Mouse (Mus musculus) MEL (cell line): ENCODE data around the gene Snap25. TPM values are rescaled to one million over a fixed set of nuclear protein-coding genes. Genes with fewer than 3 reads are reported as not detected.

Experiments used
- DNase-seq: peaks from one replicate; pipeline ENCODE4 v3.0.0; 2011; ENCODE audit warnings: low read depth, low spot score
- H3K27ac ChIP-seq: 2 replicates; pipeline ENCODE4 v1.5.1; 2012; ENCODE audit warnings: low read depth, mild to moderate bottlenecking, control low read depth, low read length, moderate library complexity; ENCODE audit not compliant: control insufficient read depth
- H3K27me3 ChIP-seq, 2 experiments: fragments of 150-350 bp in 1 of 2; sonication (generic) in 1 of 2; 2 replicates each; pipeline ENCODE4 v1.6.1; 2012; ENCODE audit warnings: low read length in 2 of 2, mild to moderate bottlenecking in 2 of 2, improper control_type of control experiment in 1 of 2, moderate library complexity in 1 of 2; ENCODE audit not compliant: insufficient read depth in 2 of 2, control insufficient read depth in 1 of 2
- H3K36me3 ChIP-seq, 2 experiments: 2 replicates each; pipeline ENCODE4 v1.6.1; 2012 to 2014; ENCODE audit warnings: low read length in 2 of 2, improper control_type of control experiment in 1 of 2, inconsistent platforms in 1 of 2, mild to moderate bottlenecking in 1 of 2; ENCODE audit not compliant: insufficient read depth in 2 of 2, control insufficient read depth in 1 of 2
- H3K4me1 ChIP-seq, 2 experiments: fragments of 150-350 bp in 1 of 2; sonication (generic) in 1 of 2; 2 replicates each; pipeline ENCODE4 v1.6.1; 2012; ENCODE audit warnings: low read length in 2 of 2, improper control_type of control experiment in 1 of 2, mild to moderate bottlenecking in 1 of 2; ENCODE audit not compliant: insufficient read depth in 2 of 2, control insufficient read depth in 1 of 2
- H3K4me3 ChIP-seq, 2 experiments: fragments of 150-350 bp in 1 of 2; sonication (generic) in 1 of 2; 2 replicates each; pipeline ENCODE4 v1.5.1; 2012; ENCODE audit warnings: low read depth in 2 of 2, low read length in 2 of 2, mild to moderate bottlenecking in 2 of 2, moderate library complexity in 2 of 2, control low read depth in 1 of 2, improper control_type of control experiment in 1 of 2; ENCODE audit not compliant: control insufficient read depth in 1 of 2, insufficient read depth in 1 of 2
- H3K79me2 ChIP-seq: 2 replicates; pipeline ENCODE4 v1.6.1; 2012; ENCODE audit warnings: mild to moderate bottlenecking, low read length, moderate library complexity; ENCODE audit not compliant: control insufficient read depth, poor library complexity, insufficient read depth
- H3K9ac ChIP-seq: 2 replicates; pipeline ENCODE4 v1.6.1; 2012; ENCODE audit warnings: low read depth, mild to moderate bottlenecking, control low read depth, low read length, moderate library complexity; ENCODE audit not compliant: control insufficient read depth, poor library complexity, severe bottlenecking
- H3K9me3 ChIP-seq: fragments of 150-350 bp; sonication (generic); replicated peaks from 2 replicates; pipeline ENCODE4 v1.6.1; 2012; ENCODE audit warnings: mild to moderate bottlenecking, low read length, improper control_type of control experiment, moderate library complexity; ENCODE audit not compliant: insufficient read depth
- CHD1 ChIP-seq: IDR thresholded peaks from 2 replicates; pipeline ENCODE4 v1.6.1; 2012; ENCODE audit warnings: low read depth, mild to moderate bottlenecking, inconsistent platforms, low read length, improper control_type of control experiment
- CHD2 ChIP-seq: IDR thresholded peaks from 2 replicates; pipeline ENCODE4 v1.6.1; 2011; ENCODE audit warnings: low read length, improper control_type of control experiment
- CTCF ChIP-seq, 3 experiments: IDR thresholded peaks in 2 of 3; conservative IDR thresholded peaks in 1 of 3; 2 replicates each; pipeline ENCODE4 v1.5.1; 2011 to 2012; ENCODE audit warnings: low read length in 3 of 3, low read depth in 2 of 3, mild to moderate bottlenecking in 2 of 3, improper control_type of control experiment in 1 of 3, inconsistent platforms in 1 of 3, mixed read lengths in 1 of 3, moderate library complexity in 1 of 3; ENCODE audit not compliant: control insufficient read depth in 1 of 3, insufficient read depth in 1 of 3, poor library complexity in 1 of 3, severe bottlenecking in 1 of 3
- EP300 ChIP-seq, 2 experiments: IDR thresholded peaks; 2 replicates each; pipeline ENCODE4 v1.6.1; 2011; ENCODE audit warnings: improper control_type of control experiment in 2 of 2, low read length in 2 of 2, low read depth in 1 of 2, mild to moderate bottlenecking in 1 of 2
- GABPA ChIP-seq: IDR thresholded peaks from 2 replicates; pipeline ENCODE4 v1.6.1; 2012; ENCODE audit warnings: low read depth, mild to moderate bottlenecking, inconsistent platforms, low read length, improper control_type of control experiment, moderate library complexity
- HCFC1 ChIP-seq: IDR thresholded peaks from 2 replicates; pipeline ENCODE4 v1.6.1; 2012; ENCODE audit warnings: low read depth, mild to moderate bottlenecking, inconsistent platforms, low read length, improper control_type of control experiment, moderate library complexity
- KAT2A ChIP-seq: conservative IDR thresholded peaks from 2 replicates; pipeline ENCODE4 v1.6.1; 2012; ENCODE audit warnings: low read depth, low read length, improper control_type of control experiment, inconsistent platforms
- MAX ChIP-seq: IDR thresholded peaks from 2 replicates; pipeline ENCODE4 v1.6.1; 2011; ENCODE audit warnings: low read length, improper control_type of control experiment
- MAZ ChIP-seq: IDR thresholded peaks from 2 replicates; pipeline ENCODE4 v1.6.1; 2012; ENCODE audit warnings: low read depth, mild to moderate bottlenecking, inconsistent platforms, low read length, improper control_type of control experiment
- MEF2A ChIP-seq: IDR thresholded peaks from 2 replicates; pipeline ENCODE4 v1.6.1; 2014; ENCODE audit warnings: low read depth, mild to moderate bottlenecking, inconsistent platforms, low read length, improper control_type of control experiment; ENCODE audit not compliant: poor library complexity, insufficient replicate concordance, severe bottlenecking; ENCODE audit errors: extremely low read depth
- MXI1 ChIP-seq: IDR thresholded peaks from 2 replicates; pipeline ENCODE4 v1.6.1; 2011; ENCODE audit warnings: mild to moderate bottlenecking, low read depth, low read length, improper control_type of control experiment
- MYB ChIP-seq: IDR thresholded peaks from 2 replicates; pipeline ENCODE4 v1.6.1; 2011; ENCODE audit warnings: mild to moderate bottlenecking, low read depth, low read length, improper control_type of control experiment
- MYC ChIP-seq: IDR thresholded peaks from 2 replicates; pipeline ENCODE4 v1.6.1; 2011; ENCODE audit warnings: low read depth, mild to moderate bottlenecking, low read length, improper control_type of control experiment, moderate library complexity
- NELFE ChIP-seq: IDR thresholded peaks from 2 replicates; pipeline ENCODE4 v1.6.1; 2011; ENCODE audit warnings: low read depth, low read length, improper control_type of control experiment
- POLR2A ChIP-seq, 2 experiments: IDR thresholded peaks; 2 replicates each; pipeline ENCODE4 v1.6.1; 2011 to 2012; ENCODE audit warnings: low read length in 2 of 2, mild to moderate bottlenecking in 2 of 2, control low read depth in 1 of 2, improper control_type of control experiment in 1 of 2, low read depth in 1 of 2, moderate library complexity in 1 of 2; ENCODE audit not compliant: control insufficient read depth in 1 of 2, insufficient read depth in 1 of 2, poor library complexity in 1 of 2
- RCOR1 ChIP-seq: IDR thresholded peaks from 2 replicates; pipeline ENCODE4 v1.6.1; 2012; ENCODE audit warnings: low read depth, mild to moderate bottlenecking, inconsistent platforms, low read length, improper control_type of control experiment
- SIN3A ChIP-seq: IDR thresholded peaks from 2 replicates; pipeline ENCODE4 v1.6.1; 2012; ENCODE audit warnings: low read length, improper control_type of control experiment, inconsistent platforms
- TAL1 ChIP-seq: IDR thresholded peaks from 2 replicates; pipeline ENCODE4 v1.6.1; 2012; ENCODE audit warnings: mild to moderate bottlenecking, inconsistent platforms, low read length, moderate library complexity, mixed read lengths
- TBP ChIP-seq: IDR thresholded peaks from 2 replicates; pipeline ENCODE4 v1.8.0; 2011; ENCODE audit warnings: low read depth, low read length, improper control_type of control experiment
- TCF12 ChIP-seq: IDR thresholded peaks from 2 replicates; pipeline ENCODE4 v1.6.1; 2014; ENCODE audit warnings: low read depth, mild to moderate bottlenecking, inconsistent platforms, low read length, improper control_type of control experiment, moderate library complexity
- ZKSCAN1 ChIP-seq: IDR thresholded peaks from 2 replicates; pipeline ENCODE4 v1.6.1; 2012; ENCODE audit warnings: low read depth, mild to moderate bottlenecking, inconsistent platforms, low read length, improper control_type of control experiment, moderate library complexity
- ZNF384 ChIP-seq: IDR thresholded peaks from 2 replicates; pipeline ENCODE4 v1.6.1; 2012; ENCODE audit warnings: low read depth, mild to moderate bottlenecking, inconsistent platforms, low read length, improper control_type of control experiment
- polyA plus RNA-seq, 2 experiments: library from polyadenylated mRNA; stranded (reverse) in 1 of 2; unstranded in 1 of 2; fragments of >175 nt in 1 of 2; fragments of >200 nt in 1 of 2; gene quantifications; 2 replicates each; pipeline versions ENCODE4 v1.2.1 to v1.2.4; 2012; ENCODE audit warnings: low replicate concordance in 2 of 2, low read depth in 1 of 2; ENCODE audit not compliant: insufficient read length in 2 of 2, insufficient read depth in 1 of 2, missing spikeins in 1 of 2
- total RNA-seq: library from RNA; depleted of rRNA; stranded (reverse); fragments of 300-350 nt; gene quantifications from 2 replicates; pipeline ENCODE4 v1.2.3, GENCODE M21; 2012

The Snap25 gene
- total and polyA plus RNA-seq, 3 experiments = not detected

DNA sequence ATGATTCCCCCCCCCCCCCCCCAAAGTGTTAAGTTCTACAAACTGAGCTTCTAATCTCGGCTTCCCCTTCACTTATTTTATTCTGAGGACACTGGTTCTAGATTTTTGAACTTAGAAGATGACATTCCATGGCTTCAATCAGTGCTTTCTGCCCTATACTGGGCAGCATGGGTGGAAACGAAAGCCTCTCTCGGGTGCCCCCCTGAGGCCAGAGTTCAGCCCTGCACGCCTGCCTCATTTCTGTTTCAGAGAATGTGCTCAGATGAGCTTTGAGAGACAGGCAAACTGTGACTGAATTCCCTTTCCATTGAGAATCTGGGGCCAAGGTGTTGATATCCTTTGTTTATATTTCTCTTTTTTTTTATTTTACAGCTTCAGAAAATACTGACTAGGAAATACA lies 7.0 kb downstream of the Snap25 start:
- Histone ChIP-seq H3K4me3 (no peak overlapping the region), H3K9me3 (no peaks in the 10 kb centered on the region), H3K27me3 (no peaks in the 10 kb centered on the region), H3K9ac (no peak overlapping the region), H3K79me2 (no peaks in the 10 kb centered on the region), H3K36me3 (no peaks in the 10 kb centered on the region), H3K27ac (no peak overlapping the region), H3K4me1 (no peaks in the 10 kb centered on the region)
- TF ChIP-seq NELFE = no peak
- peak in 2 of 3 experiments; percentile 4 to 31; a peak in 2 of 6 replicates for TF ChIP-seq CTCF (IDR thresholded peaks at IDR 0.05 in 2 of 3, conservative IDR thresholded peaks at IDR 0.05 in 1 of 3; ENCODE audit: control insufficient read depth in 1 of 3, insufficient read depth in 1 of 3, low read depth in 2 of 3, low read length in 3 of 3, poor library complexity in 1 of 3, severe bottlenecking in 1 of 3)
- no peak for DNase-seq

- no peak overlapping the region for H3K9ac ChIP-seq
- no peaks in the 10 kb centered on the region for H3K79me2 ChIP-seq
- no peaks in the 10 kb centered on the region for H3K36me3 ChIP-seq
- no peaks in the 10 kb centered on the region for H3K4me1 ChIP-seq
- H3K27me3 ChIP-seq = no peaks in the 10 kb centered on the region
- H3K9me3 ChIP-seq = no peaks in the 10 kb centered on the region
- no peak overlapping the region for H3K27ac ChIP-seq
- H3K4me3 ChIP-seq = no peak overlapping the region
- no peak for DNase-seq
- TF ChIP-seq HCFC1 (no peak), MEF2A (no peak), ZNF384 (no peak), TAL1 (no peak), GABPA (no peak), MXI1 (no peak), TBP (no peak), TCF12 (no peak), MYB (no peak), ZKSCAN1 (no peak), EP300 (IDR thresholded peaks at IDR 0.05; ENCODE audit: low read depth in 1 of 2, low read length in 2 of 2) (no peak), KAT2A (no peak), CHD2 (no peak), CHD1 (no peak), POLR2A (IDR thresholded peaks at IDR 0.05; ENCODE audit: control insufficient read depth in 1 of 2, insufficient read depth in 1 of 2, low read depth in 1 of 2, low read length in 2 of 2, poor library complexity in 1 of 2) (no peak), SIN3A (no peak), RCOR1 (no peak), MYC (no peak), MAX (no peak), MAZ (no peak)
Observed at GRCm38 (mm10) chr2:136738260-136738659, 25.0 kb downstream of the Snap25 start.
